ENCODE assay signal across 24 mouse cellular contexts in genomic region chr7:25109355-25109754, GRCm38 (mm10). TPM values are rescaled to one million over a fixed set of nuclear protein-coding genes. Genes with fewer than 3 reads are reported as not detected.
DNase-seq lines count a peak whose midpoint lies in the region; TF ChIP-seq lines count a peak whose summit lies in the region.
"Had no signal": no experiment of that assay in that cellular context is flagged by ENCODE, and none has a peak within 500 bp of the region (broad histone marks: within the 10 kb centered on the region; RNA-seq: fewer than 3 reads in every experiment).

No protein-coding gene starts in this region.

- no peaks in the 10 kb centered on the region for H3K27me3 ChIP-seq in spleen, adult 2 months (ENCODE audit: control insufficient read depth, insufficient read depth, low read length)
- H3K27me3 ChIP-seq in E14TG2a.4 (ENCODE audit: insufficient read depth, low read length) = no peaks in the 10 kb centered on the region; the same call in 1 of the 2 replicates
- H3K27me3 ChIP-seq: embryonic facial prominence, embryonic 13.5 days; forebrain, embryonic 12.5 days; forebrain, embryonic 15.5 days; hindbrain, embryonic 13.5 days had no signal

- WGBS in spleen, adult 2 months = 69% methylated on average over 12 of the region's 12 CpGs
- 66% methylated on average over 12 of the region's 12 CpGs for WGBS in bone marrow, adult 2 months

- H3K9me3 ChIP-seq in E14TG2a.4 (ENCODE audit: low read length) = peaks cover 10% of the 10 kb centered on the region; the same call in 1 of the 2 replicates
- H3K9me3 ChIP-seq: embryonic facial prominence, embryonic 10.5 days; embryonic facial prominence, embryonic 13.5 days; forebrain, embryonic 12.5 days; forebrain, embryonic 15.5 days; heart, embryonic 12.5 days; heart, embryonic 15.5 days; hindbrain, embryonic 10.5 days; hindbrain, embryonic 13.5 days had no signal

- TF ChIP-seq POLR2A in spleen, adult 2 months (IDR thresholded peaks at IDR 0.05; ENCODE audit: low read depth, low read length) = no peak
- no peak for TF ChIP-seq POLR2A in bone marrow, adult 2 months (IDR thresholded peaks at IDR 0.05; ENCODE audit: borderline replicate concordance, control insufficient read depth, low read depth, low read length)

- peaks cover 10% of the 10 kb centered on the region for H3K36me3 ChIP-seq in spleen, adult 2 months (ENCODE audit: control insufficient read depth, insufficient read depth, low read length)
- no peaks in the 10 kb centered on the region for H3K36me3 ChIP-seq in E14TG2a.4 (ENCODE audit: insufficient read depth, low read length)
- H3K36me3 ChIP-seq: embryonic facial prominence, embryonic 10.5 days; embryonic facial prominence, embryonic 13.5 days; forebrain, embryonic 15.5 days; heart, embryonic 12.5 days; heart, embryonic 15.5 days had no signal

- H3K4me1 ChIP-seq in spleen, adult 2 months (ENCODE audit: control insufficient read depth, insufficient read depth, insufficient read length) = peaks cover 31% of the 10 kb centered on the region; the same call in 1 of the 2 replicates
- peaks cover 41% of the 10 kb centered on the region for H3K4me1 ChIP-seq in E14TG2a.4 (replicated peaks; ENCODE audit: low read depth, low read length)
- H3K4me1 ChIP-seq in bone marrow, adult 2 months (ENCODE audit: control insufficient read depth, insufficient read depth, low read length) = no peaks in the 10 kb centered on the region; the same call in none of the 2 replicates
- H3K4me1 ChIP-seq: embryonic facial prominence, embryonic 13.5 days had no signal

- no peak for TF ChIP-seq CTCF in spleen, adult 2 months (IDR thresholded peaks at IDR 0.05; ENCODE audit: extremely low read depth, insufficient read depth, insufficient read length, insufficient replicate concordance)
- no peak for TF ChIP-seq CTCF in E14TG2a.4 (conservative IDR thresholded peaks at IDR 0.05; ENCODE audit: low read length)
- TF ChIP-seq CTCF in bone marrow, adult 2 months (IDR thresholded peaks at IDR 0.05; ENCODE audit: control insufficient read depth, insufficient read depth, low read length) = no peak

- H3K27ac ChIP-seq in spleen, adult 2 months (ENCODE audit: insufficient read depth, low read length) = 0 out of 2 replicates have a peak overlapping the region, but pooled peaks have one; percentile 10
- peak overlapping the region; percentile 22; the same call in 1 of the 2 replicates for H3K27ac ChIP-seq in bone marrow, adult 2 months (ENCODE audit: control insufficient read depth, insufficient read depth, low read depth, low read length, poor library complexity)
- H3K27ac ChIP-seq: embryonic facial prominence, embryonic 10.5 days; embryonic facial prominence, embryonic 13.5 days; forebrain, embryonic 12.5 days; forebrain, embryonic 15.5 days; heart, embryonic 15.5 days; hindbrain, embryonic 10.5 days; hindbrain, embryonic 13.5 days had no signal

- no peak for DNase-seq in spleen, adult 2 months (ENCODE audit: low read depth in 1 of 2, low spot score in 2 of 2)
- DNase-seq in spleen, postnatal 36 days (ENCODE audit: low spot score in 2 of 2) = no peak
- no peak for DNase-seq in urinary bladder, postnatal 4 days (ENCODE audit: low spot score in 2 of 2)
- DNase-seq in urinary bladder, postnatal 14 days (ENCODE audit: low spot score) = no peak
- no peak for DNase-seq in layer of hippocampus, postnatal 36 days
- DNase-seq: cerebellum, adult 11-12 months; cerebellum, adult 8-10 months; cerebellum, postnatal 10 days; gastrocnemius, postnatal 25 days; heart, adult 18-20 months; heart, postnatal 10 days; heart, postnatal 36 days; kidney, adult 18-20 months had no signal

- no peak overlapping the region for H3K4me3 ChIP-seq in spleen, adult 2 months (ENCODE audit: extremely low read depth, insufficient read depth, insufficient read length)
- H3K4me3 ChIP-seq in E14TG2a.4 (replicated peaks; ENCODE audit: low read length) = peak overlapping the region; percentile 54; the same call in 1 of the 2 replicates
- H3K4me3 ChIP-seq in bone marrow, adult 2 months (replicated peaks; ENCODE audit: control insufficient read depth, low read depth, low read length) = no peak overlapping the region
- H3K4me3 ChIP-seq: embryonic facial prominence, embryonic 10.5 days; embryonic facial prominence, embryonic 13.5 days; erythroblast, embryonic 14.5 days; forebrain, embryonic 12.5 days; forebrain, embryonic 15.5 days; heart, embryonic 12.5 days; heart, embryonic 15.5 days; hindbrain, embryonic 10.5 days; hindbrain, embryonic 13.5 days had no signal

RNA-seq across cellular contexts. Expression of gene Zfp574, which starts 37.0 kb away (rescaled TPM):
- 23.7 and 34.7 TPM in 2 replicates for polyA plus RNA-seq in spleen, adult 2 months (2012; rRNA removed)
- polyA plus RNA-seq in bone marrow, adult 2 months (2011; ENCODE audit: insufficient read depth, insufficient read length, low replicate concordance, missing spikeins) = 8.1 and 11.3 TPM in 2 replicates
- total RNA-seq in layer of hippocampus, postnatal 36 days (2021) = 10 to 100 TPM; 28.4 to 30.0 TPM

RNA-seq across cellular contexts. Expression of gene Grik5, which starts 37.2 kb away (rescaled TPM):
- polyA plus RNA-seq in spleen, adult 2 months (2012; rRNA removed) = 10.2 and 12.9 TPM in 2 replicates
- 7.3 and 9.7 TPM in 2 replicates for polyA plus RNA-seq in bone marrow, adult 2 months (2011; ENCODE audit: insufficient read depth, insufficient read length, low replicate concordance, missing spikeins)
- 100 to 1,000 TPM; 234 to 242 TPM for total RNA-seq in layer of hippocampus, postnatal 36 days (2021)
